Mouse (Mus musculus): ENCODE data around the gene Clmn.

- TF ChIP-seq EP300 (optimal IDR thresholded peaks at IDR 0.05) = no peak
- peak; percentile 40 for TF ChIP-seq CTCF (IDR thresholded peaks at IDR 0.05; ENCODE audit: low read depth)
Observed at GRCm38 (mm10) chr12:104799365-104799764, 65.5 kb downstream of the Clmn start.
